Mouse (Mus musculus) cerebellum, adult 2 months (tissue): Measurements from ENCODE around the gene Adamtsl3.

Experiments
- CTCF ChIP-seq: fragments of 200-500 bp; IDR thresholded peaks from 2 replicates; pipeline ENCODE4 v1.5.1; 2011; ENCODE audit warnings: low read depth, mild to moderate bottlenecking, control low read depth, low read length, moderate library complexity, borderline replicate concordance; ENCODE audit not compliant: insufficient read depth
- POLR2A ChIP-seq: fragments of 200-500 bp; IDR thresholded peaks from 2 replicates; pipeline ENCODE4 v1.6.1; 2011; ENCODE audit warnings: low read length, control low read depth, borderline replicate concordance; ENCODE audit not compliant: insufficient read depth

DNA sequence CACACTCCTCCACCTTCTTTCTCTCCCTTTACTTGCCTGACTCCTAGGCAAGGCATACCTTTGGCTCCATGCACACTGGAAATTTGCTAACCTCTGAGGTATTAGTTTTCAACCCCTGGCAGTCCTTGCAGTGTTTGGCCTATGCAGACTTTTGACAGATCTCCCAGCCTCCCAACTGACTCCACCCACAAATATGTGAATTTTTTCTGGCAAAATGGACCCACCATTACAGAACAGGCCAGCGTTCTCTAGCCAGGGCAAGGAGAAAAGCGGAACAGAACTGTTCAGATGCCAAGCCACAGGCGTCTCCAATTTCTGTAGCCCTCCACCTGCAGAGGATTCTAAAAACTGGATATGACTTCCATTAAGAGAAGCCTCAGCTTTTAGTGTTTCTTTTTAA is 244.5 kb downstream of the Adamtsl3 start:
- TF ChIP-seq CTCF, result no peak
- no peak for TF ChIP-seq POLR2A
